Mouse (Mus musculus) layer of hippocampus, adult 2 months (tissue): ENCODE measurements around the gene Gpalpp1. TPM values are rescaled to one million over a fixed set of nuclear protein-coding genes. Genes with fewer than 3 reads are reported as not detected.

Experiments used
- DNase-seq, 2 experiments: peaks; one replicate each; pipeline ENCODE4 v3.0.0; 2022; ENCODE audit warnings: low spot score in 2 of 2
- H3K27ac ChIP-seq: fragments of 200-600 bp; 2 replicates; pipeline ENCODE4 v1.8.1; 2022
- H3K4me3 ChIP-seq: fragments of 200-600 bp; 2 replicates; pipeline ENCODE4 v1.8.1; 2022; ENCODE audit warnings: mild to moderate bottlenecking
- CTCF ChIP-seq: fragments of 200-600 bp; conservative IDR thresholded peaks from 2 replicates; pipeline ENCODE4 v1.8.1; 2022; ENCODE audit warnings: antibody characterized with exemption, mild to moderate bottlenecking, moderate library complexity
- long read RNA-seq, 2 experiments: library from polyadenylated mRNA; stranded (forward); transcript quantifications; one replicate each; pipeline ENCODE4 v2.0.0; 2021; ENCODE audit warnings: borderline mapping rate in 2 of 2
- total RNA-seq, 2 experiments: library from RNA; stranded (reverse); gene quantifications; 2 replicates each; pipeline ENCODE4 v1.2.3; 2021

Gene Gpalpp1
- 10 to 100 TPM; 25.2 to 25.7 TPM for total RNA-seq
- long read RNA-seq, experiment 1, full-length matches to known transcripts: 6 of 13 reads
- long read RNA-seq, experiment 1, partial matches to known transcripts: 1 of 13 reads
- long read RNA-seq, experiment 1, other reads (novel, unspliced or antisense): 6 of 13 reads
- long read RNA-seq, experiment 2, full-length matches to known transcripts: 18 of 21 reads
- long read RNA-seq, experiment 2, partial matches to known transcripts: 0 of 21 reads
- long read RNA-seq, experiment 2, other reads (novel, unspliced or antisense): 3 of 21 reads

DNA sequence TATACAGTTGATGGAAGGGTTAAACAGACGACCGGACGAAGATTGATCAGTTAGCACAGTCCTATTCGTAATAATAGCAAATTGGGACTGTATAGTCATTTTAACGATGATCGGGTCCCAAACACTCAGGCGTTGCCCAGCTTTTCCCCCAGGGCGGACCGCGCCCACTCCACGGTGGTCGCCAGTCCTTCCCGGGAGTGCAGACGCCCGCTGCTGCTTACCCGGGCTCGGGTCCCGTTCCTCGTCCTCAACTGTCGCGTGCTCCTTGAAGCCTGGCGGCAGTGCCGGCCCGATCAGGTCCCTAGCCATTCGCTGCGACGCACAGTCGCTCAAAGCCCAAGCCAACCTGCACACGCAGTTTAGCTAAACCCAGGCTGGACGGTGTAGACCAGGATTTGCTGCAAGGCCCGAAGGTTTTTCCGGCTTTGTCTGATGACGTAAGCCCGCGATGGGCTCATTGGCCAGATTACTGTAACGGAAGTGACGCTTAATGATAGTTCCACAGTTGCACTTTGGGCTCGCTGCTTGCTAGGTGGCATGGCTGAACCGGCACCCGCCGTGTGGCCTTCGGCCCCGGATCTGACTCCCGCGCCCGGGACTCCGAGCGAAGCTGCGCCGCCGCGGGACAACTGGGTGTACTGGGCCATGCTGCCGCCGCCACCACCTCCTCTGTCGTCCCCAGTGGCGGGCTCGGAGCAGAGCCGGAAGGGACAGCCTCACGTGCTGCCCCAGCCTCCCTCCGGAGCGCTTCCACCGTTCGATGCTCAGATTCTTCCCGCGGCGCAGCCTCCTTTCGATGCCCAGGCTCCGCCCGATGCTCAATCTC, at the start of gene Gpalpp1, which contains the start of gene Nufip1:
Gene Gpalpp1, minus strand, starts transcription at position 365 of the 826 bp plus-strand sequence.
Gene Nufip1, plus strand, starts transcription at position 496 of the 826 bp plus-strand sequence.
- TF ChIP-seq CTCF: peak; percentile 46
- peak within 1 kb of the TSS; percentile 89 for H3K27ac ChIP-seq
- peak within 1 kb of the TSS; percentile 66 for H3K4me3 ChIP-seq
- peak; percentile 86 to 94 for DNase-seq

DNA sequence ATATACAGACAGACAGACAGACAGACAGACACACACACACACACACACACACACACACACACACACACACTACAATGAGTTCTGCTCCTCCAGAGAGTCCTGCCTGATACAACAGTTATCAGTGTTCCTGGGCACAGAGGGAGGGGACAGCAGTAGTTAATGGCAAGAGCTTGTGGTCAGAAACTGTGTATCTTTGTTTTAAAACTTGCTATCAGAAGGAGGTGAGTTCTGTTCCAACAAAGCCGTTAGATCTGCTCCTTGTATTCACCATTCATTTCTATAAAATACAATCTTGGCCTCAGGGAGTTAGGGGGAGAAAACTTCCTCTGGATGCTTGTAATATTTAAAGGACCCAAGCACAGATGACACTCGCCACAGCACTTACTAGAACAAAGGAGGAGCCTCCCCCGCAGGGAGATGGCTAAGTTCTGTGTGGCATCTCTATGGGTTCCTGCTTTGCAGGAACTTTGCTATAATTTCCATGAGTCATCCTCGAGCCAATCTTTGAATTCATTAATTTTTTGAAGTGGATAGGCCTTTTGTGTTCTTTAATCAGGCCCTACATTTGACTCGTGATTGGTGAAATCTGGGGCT, 47.7 kb upstream of the Gpalpp1 start:
- no peak for DNase-seq
- no peak overlapping the region for H3K27ac ChIP-seq
- no peak overlapping the region for H3K4me3 ChIP-seq
- TF ChIP-seq CTCF: no peak

DNA sequence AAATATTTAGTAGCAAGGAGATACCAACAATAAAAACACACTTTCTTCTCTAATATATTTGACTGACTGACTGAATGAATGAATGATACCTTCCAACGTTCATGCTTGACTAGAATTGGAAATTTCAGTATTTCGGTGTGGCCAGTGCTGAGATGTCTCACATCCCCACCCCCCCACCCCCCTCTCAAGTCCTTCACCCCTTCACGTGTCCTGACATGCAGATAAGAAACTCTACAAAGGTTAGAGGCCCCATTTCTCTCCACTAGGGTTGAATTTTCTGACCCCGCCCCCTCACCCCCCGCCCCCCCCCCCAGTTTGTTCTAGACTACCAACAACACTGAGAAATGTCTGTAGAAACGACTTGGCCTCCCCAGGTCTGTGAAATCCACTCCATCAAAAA, 43.3 kb upstream of the Gpalpp1 start:
- no peak overlapping the region for H3K27ac ChIP-seq
- no peak for TF ChIP-seq CTCF
- no peak overlapping the region for H3K4me3 ChIP-seq

DNA sequence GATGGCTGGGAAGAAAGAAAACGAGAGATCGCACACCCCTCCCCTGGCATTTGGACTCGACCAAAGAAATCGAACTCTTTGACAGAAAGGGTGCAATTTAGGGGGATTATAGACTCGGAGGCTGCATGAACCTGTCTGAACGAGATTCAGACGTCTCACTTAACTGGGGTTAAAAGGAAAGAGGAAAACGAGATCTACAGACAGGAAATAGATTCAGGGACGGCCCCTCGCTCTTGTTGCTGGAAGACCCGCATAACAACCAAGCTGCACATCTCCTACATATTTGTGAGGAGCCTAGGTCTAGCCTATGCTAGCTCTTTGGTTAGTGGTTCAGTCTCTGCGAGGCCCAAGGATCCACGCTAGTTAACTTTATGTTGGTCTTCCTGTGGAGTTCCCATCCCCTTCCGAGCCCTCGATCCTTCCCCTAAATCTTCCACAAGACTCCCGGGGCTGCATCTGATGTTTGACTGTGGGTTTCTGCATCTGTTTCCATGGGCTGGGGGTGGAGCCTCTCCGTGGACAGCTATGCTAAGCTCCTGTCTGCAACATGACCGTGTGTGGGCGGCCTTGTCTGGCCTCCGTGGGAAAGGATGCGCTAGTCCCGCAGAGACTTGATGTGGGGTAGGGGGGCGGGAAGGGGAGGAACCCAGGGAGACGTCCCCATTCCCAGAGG, 42.6 kb upstream of the Gpalpp1 start:
- no peak for DNase-seq
- peak overlapping the region; percentile 98 for H3K27ac ChIP-seq
- H3K4me3 ChIP-seq: peak overlapping the region; percentile 77
- TF ChIP-seq CTCF: no peak

More for the DNA sequence above, 43.3 kb upstream of the Gpalpp1 start:
- DNase-seq: no peak

DNA sequence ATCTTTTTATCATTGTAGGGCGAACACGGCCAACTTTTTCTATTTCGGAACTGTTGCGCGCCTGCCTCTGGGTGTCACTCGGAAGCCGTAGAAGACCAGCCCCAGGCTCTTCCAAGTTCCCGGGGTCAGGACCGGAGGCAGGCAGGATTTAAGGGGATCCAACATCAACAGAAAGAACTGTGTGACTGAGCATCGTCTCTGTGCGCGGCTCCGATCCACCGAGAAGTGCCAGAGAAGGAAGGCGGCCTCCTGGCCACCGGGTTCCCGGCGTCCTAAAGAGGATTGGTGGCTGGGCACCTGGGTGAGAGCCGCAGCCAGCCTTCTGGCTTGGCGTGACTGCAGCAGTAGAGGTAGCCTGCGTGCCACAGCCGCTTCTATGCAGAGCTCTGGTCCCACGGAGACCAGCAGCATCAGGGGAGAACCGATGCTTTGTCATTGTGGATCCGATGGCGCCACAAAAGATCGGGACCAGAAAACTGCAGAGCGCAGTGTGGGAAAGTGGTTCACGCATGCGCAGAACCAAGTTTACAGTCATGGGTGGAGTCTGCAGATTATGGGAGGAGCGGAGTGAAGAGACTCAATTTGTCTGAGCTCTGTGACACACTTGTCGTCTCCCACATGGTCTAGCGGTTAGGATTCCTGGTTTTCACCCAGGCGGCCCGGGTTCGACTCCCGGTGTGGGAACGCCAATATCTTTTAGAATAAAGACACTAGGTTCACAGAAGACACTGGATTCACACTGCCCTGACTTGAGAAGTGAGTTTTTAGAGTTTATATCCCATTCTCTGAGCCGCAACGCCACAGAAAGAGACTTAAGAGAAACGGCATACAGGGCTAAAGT, 41.8 kb upstream of the Gpalpp1 start:
- DNase-seq: peak; percentile 96 to 99
- peak; percentile 71 for TF ChIP-seq CTCF
- Histone ChIP-seq H3K4me3 (peak overlapping the region; percentile 77), H3K27ac (peak overlapping the region; percentile 98)

DNA sequence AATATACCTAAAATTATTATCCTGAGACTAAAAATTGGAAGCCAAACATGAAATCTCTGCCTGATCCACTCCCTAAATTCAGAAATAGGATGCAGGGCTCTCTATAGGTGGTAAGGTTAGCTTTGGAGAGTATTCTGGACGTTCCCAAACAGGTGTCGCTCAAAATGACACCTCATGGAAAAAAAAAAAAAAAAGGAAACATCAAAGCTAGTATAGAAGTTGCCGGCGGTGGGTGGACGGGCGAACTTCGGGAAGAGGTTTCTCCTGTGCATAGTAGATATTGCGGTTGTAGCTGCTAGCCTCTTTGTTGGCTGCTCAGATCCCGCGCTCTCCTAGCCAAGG, 41.2 kb upstream of the Gpalpp1 start:
- H3K27ac ChIP-seq: peak overlapping the region; percentile 98
- H3K4me3 ChIP-seq: peak overlapping the region; percentile 77
- no peak for TF ChIP-seq CTCF
- DNase-seq: no peak

DNA sequence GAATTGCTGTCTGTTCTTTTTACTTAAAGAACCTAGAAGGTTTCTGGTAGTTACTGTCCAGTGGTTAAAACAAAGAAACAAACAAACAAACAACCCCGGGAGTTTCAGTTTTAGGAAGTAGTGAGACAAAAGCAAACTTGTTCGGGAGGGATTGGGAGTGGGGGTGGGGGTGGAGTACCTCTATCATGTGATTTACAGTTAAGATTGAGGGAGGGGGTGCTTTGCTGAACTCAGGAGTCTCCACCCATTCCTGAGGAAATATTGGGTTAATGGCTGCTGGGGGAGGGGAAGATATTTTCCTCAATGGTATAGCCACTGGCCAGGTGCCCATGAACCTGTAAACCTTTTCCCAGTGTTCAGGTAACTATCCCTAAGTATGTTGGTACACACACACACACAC, 40.5 kb upstream of the Gpalpp1 start:
- no peak overlapping the region for H3K4me3 ChIP-seq
- no peak for DNase-seq
- no peak overlapping the region for H3K27ac ChIP-seq
- TF ChIP-seq CTCF: no peak

DNA sequence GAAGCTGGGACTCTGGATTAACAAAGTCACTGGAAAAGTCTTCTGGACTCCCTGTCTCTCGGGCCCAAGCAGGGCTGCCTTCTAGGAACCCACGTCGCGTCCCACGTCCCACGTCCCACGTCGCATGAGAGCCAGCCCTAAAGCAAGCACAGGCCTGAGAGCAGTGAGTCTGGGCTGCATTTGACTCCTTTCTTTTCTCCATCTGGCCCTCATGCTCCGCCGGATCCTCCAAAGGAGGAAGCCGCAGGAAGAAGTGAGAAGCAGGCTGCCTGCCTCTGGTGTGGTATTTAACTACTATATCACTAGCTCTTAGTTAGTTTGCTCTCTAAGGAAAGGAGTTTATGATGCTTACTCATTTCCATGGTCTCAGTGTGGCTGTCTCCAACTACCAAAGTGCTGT, 39.9 kb upstream of the Gpalpp1 start:
- no peak for TF ChIP-seq CTCF
- H3K4me3 ChIP-seq: no peak overlapping the region
- no peak for DNase-seq
- no peak overlapping the region; the same call in 1 of the 2 replicates for H3K27ac ChIP-seq

DNA sequence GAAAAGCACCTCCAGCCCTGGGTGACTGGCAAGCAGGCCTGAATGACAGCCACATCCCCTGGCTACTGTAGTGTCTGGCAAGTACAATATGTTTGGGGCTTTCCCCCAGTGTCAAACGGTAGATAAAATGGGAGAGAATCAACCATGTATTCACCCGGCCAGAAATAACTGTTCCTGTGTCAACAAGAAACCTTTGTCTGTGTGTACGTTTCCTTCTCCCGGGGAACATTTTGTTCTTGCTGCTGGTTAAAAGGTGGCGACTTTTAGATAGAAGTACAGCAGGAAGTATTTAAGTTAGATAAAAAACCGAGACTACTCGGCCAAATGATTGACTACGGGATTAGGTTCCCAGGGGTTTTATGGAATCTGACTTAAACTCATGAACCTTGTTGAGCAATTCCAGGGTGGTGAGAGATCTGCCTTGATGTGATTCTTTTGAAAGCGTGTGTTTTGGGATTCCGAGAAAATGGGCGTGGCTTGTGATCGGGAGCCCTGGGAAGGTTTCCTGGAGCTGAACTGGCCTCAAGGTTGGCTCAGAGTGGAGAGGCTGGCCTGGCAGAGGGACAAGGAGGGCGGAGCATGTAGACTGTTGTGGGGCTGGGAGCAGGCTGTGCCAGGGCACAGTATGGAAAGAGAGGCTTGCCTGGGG, 39.1 kb upstream of the Gpalpp1 start:
- TF ChIP-seq CTCF: no peak
- no peak for DNase-seq
- H3K27ac ChIP-seq: peak overlapping the region; percentile 9; the same call in 1 of the 2 replicates
- H3K4me3 ChIP-seq: no peak overlapping the region

DNA sequence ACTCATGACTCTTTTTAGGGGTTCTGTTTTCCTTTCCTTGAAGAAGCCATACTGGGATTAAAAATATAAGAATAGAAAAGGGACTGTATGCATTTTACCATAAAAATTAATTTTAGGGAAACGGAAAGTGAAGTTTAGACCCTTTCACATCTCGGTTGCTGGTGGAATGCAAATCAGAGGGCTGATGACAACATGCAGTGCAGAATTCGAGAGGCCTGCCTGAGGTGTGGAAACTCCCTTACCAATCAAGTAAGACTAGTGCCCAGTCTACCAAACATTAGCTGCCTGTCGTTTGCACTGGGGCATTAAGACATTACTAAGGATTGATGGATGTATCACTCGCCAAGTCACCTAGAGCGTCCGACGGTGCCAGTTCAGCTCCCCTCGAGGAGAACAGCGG, 37.7 kb upstream of the Gpalpp1 start:
- no peak overlapping the region for H3K4me3 ChIP-seq
- no peak overlapping the region for H3K27ac ChIP-seq
- TF ChIP-seq CTCF: no peak

DNA sequence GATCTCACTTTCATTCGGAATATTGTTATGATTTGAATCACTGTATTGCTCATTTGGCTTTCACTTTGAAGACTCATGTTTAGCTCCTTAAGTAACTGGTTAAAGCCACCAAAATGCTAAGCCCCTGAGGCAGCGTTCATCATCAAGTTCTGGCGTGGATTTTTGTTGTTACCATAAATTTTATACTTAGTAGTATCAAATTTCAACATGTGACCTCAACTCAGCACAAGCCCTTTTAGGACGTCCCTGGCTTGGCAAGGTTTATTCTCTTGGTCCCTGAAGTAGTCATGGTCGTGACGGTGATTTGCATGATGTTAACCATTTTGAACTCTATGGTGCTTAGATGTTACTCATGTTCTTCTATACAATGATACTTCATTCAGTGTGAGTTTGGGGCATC, 36.5 kb upstream of the Gpalpp1 start:
- TF ChIP-seq CTCF: no peak
- Histone ChIP-seq H3K4me3 (no peak overlapping the region), H3K27ac (no peak overlapping the region)
- DNase-seq: no peak

More for the DNA sequence above, 37.7 kb upstream of the Gpalpp1 start:
- DNase-seq: no peak
